ENCODE assay signal across 11 mouse cellular contexts in genomic region chr1:92799653-92800052, GRCm38 (mm10). TPM values are rescaled to one million over a fixed set of nuclear protein-coding genes. Genes with fewer than 3 reads are reported as not detected.
A peak's percentile ranks its signal among the peaks of the same experiment; 100 is the strongest.
DNase-seq lines count a peak whose midpoint lies in the region; TF ChIP-seq lines count a peak whose summit lies in the region.
"Had no signal": no experiment of that assay in that cellular context is flagged by ENCODE, and none has a peak within 500 bp of the region (broad histone marks: within the 10 kb centered on the region; RNA-seq: fewer than 3 reads in every experiment).

No protein-coding gene starts in this region.

- TF ChIP-seq POLR2A in myocyte (IDR thresholded peaks at IDR 0.05; ENCODE audit: insufficient read length, low read depth) = no peak

- intact Hi-C loops in left cerebral cortex, postnatal 4 days (cut with DNase I) = no loop called here

- H3K4me3 ChIP-seq in myocyte = no peak overlapping the region
- H3K4me3 ChIP-seq: erythroblast, embryonic 14.5 days; midbrain, embryonic 15.5 days had no signal

- no peak overlapping the region for H3ac ChIP-seq in myocyte (ENCODE audit: control insufficient read depth, insufficient read length)

- H3K27me3 ChIP-seq in myocyte (ENCODE audit: control insufficient read depth, insufficient read depth, insufficient read length) = no peaks in the 10 kb centered on the region
- H3K27me3 ChIP-seq: midbrain, embryonic 15.5 days had no signal

- peak overlapping the region; percentile 49 for H3K4me2 ChIP-seq in myocyte (ENCODE audit: low read depth)
- H3K4me2 ChIP-seq: midbrain, embryonic 15.5 days had no signal

- H3K36me3 ChIP-seq in myocyte (ENCODE audit: control insufficient read depth, insufficient read depth) = no peaks in the 10 kb centered on the region
- H3K36me3 ChIP-seq: midbrain, embryonic 15.5 days had no signal

- peak; percentile 44 to 45 for DNase-seq in left cerebral cortex, adult 18-20 months (ENCODE audit: low spot score in 2 of 2)
- DNase-seq in left cerebral cortex, postnatal 4 days = no peak
- DNase-seq in MN1 (ENCODE audit: low spot score) = peak; percentile 75
- DNase-seq in fat pad, adult 2 months (ENCODE audit: extremely low read depth, low read depth, low spot score) = peak; percentile 16
- no peak for DNase-seq in spleen, postnatal 10 days (ENCODE audit: low spot score in 2 of 2)
- DNase-seq in kidney, adult 18-20 months = no peak
- DNase-seq in cerebellum, postnatal 25 days = no peak
- DNase-seq: heart, adult 18-20 months had no signal

- H3K79me2 ChIP-seq in myocyte (ENCODE audit: control insufficient read depth, insufficient read depth) = no peaks in the 10 kb centered on the region

TF ChIP-seq in myocyte, 11 proteins besides CTCF, POLR2A, EP300 and RAD21:
- TF ChIP-seq TCF3 (IDR thresholded peaks at IDR 0.05; ENCODE audit: insufficient read length, low read depth) (no peak), SRF (IDR thresholded peaks at IDR 0.05; ENCODE audit: control insufficient read depth, insufficient read length, low read depth) (peak; percentile 41), USF1 (IDR thresholded peaks at IDR 0.05; ENCODE audit: low read depth) (no peak), MYOD1 (IDR thresholded peaks at IDR 0.05; ENCODE audit: control insufficient read depth in 1 of 3, insufficient read length in 2 of 3, low read depth in 2 of 3) (peak in 1 of 3 experiments; percentile 31), CEBPB (IDR thresholded peaks at IDR 0.05; ENCODE audit: insufficient read depth, poor library complexity, severe bottlenecking) (peak; percentile 89)

RNA-seq across cellular contexts. Expression of gene Gpc1, which starts 31.8 kb away (rescaled TPM):
- 10 to 100 TPM; 81.6 to 86.5 TPM for total RNA-seq in left cerebral cortex, adult 18-20 months (2021)
- 100 to 1,000 TPM; 160 to 188 TPM for total RNA-seq in left cerebral cortex, postnatal 4 days (2021)
- 930 TPM for polyA plus RNA-seq in myocyte (2012; fragmentation: generic; extraction: Trizol)

Comparison
In these comparisons a context has a peak if more than half of its experiments do, and no peak if none do; other contexts are left out.
1. DNase-seq: peak in left cerebral cortex, adult 18-20 months (2 of 2), MN1 (single experiment) and fat pad, adult 2 months (single experiment); none in left cerebral cortex, postnatal 4 days (single experiment), spleen, postnatal 10 days (0 of 2), kidney, adult 18-20 months (single experiment) and cerebellum, postnatal 25 days (0 of 2).